Mouse (Mus musculus) ES-E14 (cell line): Measurements from ENCODE around the gene Gm38394.

Experiments
- MAFK ChIP-seq: IDR thresholded peaks from 2 replicates; pipeline ENCODE4 v1.6.1; 2014; ENCODE audit warnings: mild to moderate bottlenecking, low read depth, low read length, inconsistent platforms; ENCODE audit not compliant: insufficient read depth
- ZNF384 ChIP-seq: IDR thresholded peaks from 2 replicates; pipeline ENCODE4 v1.6.1; 2012; ENCODE audit warnings: low read depth, low read length, inconsistent platforms

- TF ChIP-seq MAFK (no peak), ZNF384 (no peak)
These were observed 57.9 kb downstream of the Gm38394 start for GRCm38 (mm10) chr1:133603174-133603573.
